Mouse (Mus musculus) hindlimb bud, embryonic 11.5 days (tissue): ENCODE results near the gene Dhrs4.

Source experiments
- DNase-seq: peaks from one replicate; pipeline ENCODE4 v3.0.0-alpha.2; 2012; ENCODE audit warnings: low read depth, low spot score; ENCODE audit errors: extremely low spot score

Gene Dhrs4

DNA sequence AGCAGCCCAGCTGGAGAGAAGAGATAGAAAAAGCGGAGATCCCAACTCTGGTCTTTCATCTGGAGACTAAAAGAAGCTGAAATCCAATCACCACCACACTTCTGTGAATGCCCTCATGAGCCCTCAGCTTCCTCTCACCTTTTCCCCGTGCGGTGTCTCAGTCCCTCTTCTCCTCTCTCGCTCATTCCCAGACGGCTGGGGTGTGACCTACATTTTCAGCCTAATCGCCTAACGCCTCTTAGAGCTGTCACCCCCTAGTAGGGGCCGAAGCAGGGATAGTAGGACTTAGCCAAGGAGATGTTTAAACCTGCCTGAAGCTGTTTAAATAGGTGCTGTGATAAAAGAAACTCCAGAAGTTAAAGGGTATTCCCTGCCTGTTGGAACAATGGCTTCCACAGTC is 46.2 kb downstream of the Dhrs4 start, which contains the start of gene Nrl:
Gene Nrl (minus strand): TSS at position 197 of the 400 bp plus-strand sequence.
- no peak for DNase-seq

DNA sequence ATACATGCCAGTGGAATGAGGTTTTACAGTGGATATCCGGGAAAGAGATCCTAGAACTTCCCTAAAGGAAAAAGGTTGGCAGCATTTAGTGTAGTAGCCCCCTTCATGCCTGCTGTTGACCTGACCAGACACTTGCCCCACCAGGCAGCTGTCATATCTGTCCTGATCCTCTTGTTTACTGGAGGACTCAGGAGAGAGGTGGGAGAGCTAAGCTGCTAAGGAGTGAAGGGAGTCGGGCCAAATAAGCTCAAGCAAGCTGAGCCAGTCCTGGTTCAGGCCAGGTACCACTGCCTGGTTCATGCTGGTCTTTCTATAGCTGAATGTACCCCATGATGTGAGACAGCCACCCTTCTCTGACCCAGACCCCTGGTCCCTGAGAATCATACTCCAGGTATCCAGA is 48.1 kb downstream of the Dhrs4 start:
- DNase-seq, result no peak

DNA sequence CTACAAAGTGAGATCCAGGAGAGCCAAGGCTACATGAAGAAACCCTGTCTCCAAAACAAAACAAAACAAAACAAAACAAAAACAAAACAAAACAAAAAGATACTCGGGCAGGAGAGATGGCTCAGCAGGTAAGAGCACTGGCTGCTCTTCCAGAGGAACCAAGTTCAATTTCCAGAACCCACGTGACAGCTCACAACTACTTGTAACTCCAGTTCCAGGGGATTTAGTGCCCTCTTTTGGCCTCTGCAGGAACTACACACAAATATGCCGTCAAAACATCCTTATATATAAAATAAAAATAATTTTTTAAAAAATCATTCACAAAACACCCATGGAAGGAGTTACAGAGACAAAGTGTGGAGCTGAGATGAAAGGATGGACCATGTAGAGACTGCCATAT is 49.4 kb downstream of the Dhrs4 start:
- no peak for DNase-seq

DNA sequence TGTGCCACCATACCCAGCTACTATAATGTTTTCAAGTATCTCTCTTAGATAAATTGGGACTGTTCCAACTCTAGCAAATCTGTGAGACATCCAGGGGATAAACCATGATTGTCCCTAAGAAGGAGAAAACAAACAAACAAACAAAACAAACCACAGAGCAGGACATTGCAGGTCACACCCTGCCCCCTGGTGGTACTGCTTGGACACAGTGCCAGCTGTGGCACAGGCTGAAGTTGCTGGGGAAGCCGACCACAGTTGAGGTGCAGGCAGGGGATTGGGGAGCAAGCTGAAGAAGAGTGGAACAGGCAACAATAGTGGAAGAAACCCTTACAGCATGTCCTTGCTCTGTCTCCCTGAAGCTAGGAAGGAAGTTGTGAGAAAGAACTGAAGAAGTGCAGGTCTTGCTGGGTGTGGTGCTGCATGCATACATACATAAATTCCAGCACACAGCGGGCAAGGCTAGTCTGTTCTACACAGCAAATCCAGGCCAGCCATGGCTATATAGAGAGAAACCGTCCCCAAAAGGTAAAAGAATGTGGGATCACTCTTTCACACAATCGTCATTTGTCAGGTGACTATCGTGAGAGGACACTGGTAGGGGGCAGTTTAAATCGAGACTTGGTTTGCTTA is 57.7 kb downstream of the Dhrs4 start:
- DNase-seq, result no peak
